Mouse (Mus musculus) MEL (cell line): ENCODE results near the gene Uroc1. TPM values are rescaled to one million over a fixed set of nuclear protein-coding genes. Genes with fewer than 3 reads are reported as not detected.

ENCODE experiments used
- DNase-seq: peaks from one replicate; pipeline ENCODE4 v3.0.0; 2011; ENCODE audit warnings: low read depth, low spot score
- H3K27ac ChIP-seq: 2 replicates; pipeline ENCODE4 v1.5.1; 2012; ENCODE audit warnings: low read depth, mild to moderate bottlenecking, control low read depth, low read length, moderate library complexity; ENCODE audit not compliant: control insufficient read depth
- H3K27me3 ChIP-seq, 2 experiments: fragments of 150-350 bp in 1 of 2; sonication (generic) in 1 of 2; 2 replicates each; pipeline ENCODE4 v1.6.1; 2012; ENCODE audit warnings: low read length in 2 of 2, mild to moderate bottlenecking in 2 of 2, improper control_type of control experiment in 1 of 2, moderate library complexity in 1 of 2; ENCODE audit not compliant: insufficient read depth in 2 of 2, control insufficient read depth in 1 of 2
- H3K36me3 ChIP-seq, 2 experiments: 2 replicates each; pipeline ENCODE4 v1.6.1; 2012 to 2014; ENCODE audit warnings: low read length in 2 of 2, improper control_type of control experiment in 1 of 2, inconsistent platforms in 1 of 2, mild to moderate bottlenecking in 1 of 2; ENCODE audit not compliant: insufficient read depth in 2 of 2, control insufficient read depth in 1 of 2
- H3K4me1 ChIP-seq, 2 experiments: fragments of 150-350 bp in 1 of 2; sonication (generic) in 1 of 2; 2 replicates each; pipeline ENCODE4 v1.6.1; 2012; ENCODE audit warnings: low read length in 2 of 2, improper control_type of control experiment in 1 of 2, mild to moderate bottlenecking in 1 of 2; ENCODE audit not compliant: insufficient read depth in 2 of 2, control insufficient read depth in 1 of 2
- H3K4me3 ChIP-seq, 2 experiments: fragments of 150-350 bp in 1 of 2; sonication (generic) in 1 of 2; 2 replicates each; pipeline ENCODE4 v1.5.1; 2012; ENCODE audit warnings: low read depth in 2 of 2, low read length in 2 of 2, mild to moderate bottlenecking in 2 of 2, moderate library complexity in 2 of 2, control low read depth in 1 of 2, improper control_type of control experiment in 1 of 2; ENCODE audit not compliant: control insufficient read depth in 1 of 2, insufficient read depth in 1 of 2
- H3K79me2 ChIP-seq: 2 replicates; pipeline ENCODE4 v1.6.1; 2012; ENCODE audit warnings: mild to moderate bottlenecking, low read length, moderate library complexity; ENCODE audit not compliant: control insufficient read depth, poor library complexity, insufficient read depth
- H3K9ac ChIP-seq: 2 replicates; pipeline ENCODE4 v1.6.1; 2012; ENCODE audit warnings: low read depth, mild to moderate bottlenecking, control low read depth, low read length, moderate library complexity; ENCODE audit not compliant: control insufficient read depth, poor library complexity, severe bottlenecking
- H3K9me3 ChIP-seq: fragments of 150-350 bp; sonication (generic); replicated peaks from 2 replicates; pipeline ENCODE4 v1.6.1; 2012; ENCODE audit warnings: mild to moderate bottlenecking, low read length, improper control_type of control experiment, moderate library complexity; ENCODE audit not compliant: insufficient read depth
- BHLHE40 ChIP-seq: IDR thresholded peaks from 2 replicates; pipeline ENCODE4 v1.6.1; 2012; ENCODE audit warnings: low read depth, mild to moderate bottlenecking, inconsistent platforms, low read length, improper control_type of control experiment, borderline replicate concordance
- CHD1 ChIP-seq: IDR thresholded peaks from 2 replicates; pipeline ENCODE4 v1.6.1; 2012; ENCODE audit warnings: low read depth, mild to moderate bottlenecking, inconsistent platforms, low read length, improper control_type of control experiment
- E2F4 ChIP-seq: IDR thresholded peaks from 2 replicates; pipeline ENCODE4 v1.6.1; 2011; ENCODE audit warnings: low read depth, low read length, improper control_type of control experiment, borderline replicate concordance
- ELF1 ChIP-seq: IDR thresholded peaks from 2 replicates; pipeline ENCODE4 v1.6.1; 2014; ENCODE audit warnings: low read depth, mild to moderate bottlenecking, inconsistent platforms, low read length, improper control_type of control experiment, moderate library complexity
- EP300 ChIP-seq, 2 experiments: IDR thresholded peaks; 2 replicates each; pipeline ENCODE4 v1.6.1; 2011; ENCODE audit warnings: improper control_type of control experiment in 2 of 2, low read length in 2 of 2, low read depth in 1 of 2, mild to moderate bottlenecking in 1 of 2
- GABPA ChIP-seq: IDR thresholded peaks from 2 replicates; pipeline ENCODE4 v1.6.1; 2012; ENCODE audit warnings: low read depth, mild to moderate bottlenecking, inconsistent platforms, low read length, improper control_type of control experiment, moderate library complexity
- HCFC1 ChIP-seq: IDR thresholded peaks from 2 replicates; pipeline ENCODE4 v1.6.1; 2012; ENCODE audit warnings: low read depth, mild to moderate bottlenecking, inconsistent platforms, low read length, improper control_type of control experiment, moderate library complexity
- JUND ChIP-seq: IDR thresholded peaks from 2 replicates; pipeline ENCODE4 v1.6.1; 2011; ENCODE audit warnings: low read depth, mild to moderate bottlenecking, improper control_type of control experiment, low read length
- KAT2A ChIP-seq: conservative IDR thresholded peaks from 2 replicates; pipeline ENCODE4 v1.6.1; 2012; ENCODE audit warnings: low read depth, low read length, improper control_type of control experiment, inconsistent platforms
- MAFK ChIP-seq: IDR thresholded peaks from 2 replicates; pipeline ENCODE4 v1.6.1; 2011; ENCODE audit warnings: low read depth, mild to moderate bottlenecking, low read length, improper control_type of control experiment, borderline replicate concordance
- MYC ChIP-seq: IDR thresholded peaks from 2 replicates; pipeline ENCODE4 v1.6.1; 2011; ENCODE audit warnings: low read depth, mild to moderate bottlenecking, low read length, improper control_type of control experiment, moderate library complexity
- NELFE ChIP-seq: IDR thresholded peaks from 2 replicates; pipeline ENCODE4 v1.6.1; 2011; ENCODE audit warnings: low read depth, low read length, improper control_type of control experiment
- NRF1 ChIP-seq: IDR thresholded peaks from 2 replicates; pipeline ENCODE4 v1.6.1; 2014; ENCODE audit warnings: low read depth, mild to moderate bottlenecking, inconsistent platforms, low read length, improper control_type of control experiment, moderate library complexity; ENCODE audit not compliant: poor library complexity, insufficient read depth, severe bottlenecking
- POLR2AphosphoS2 ChIP-seq: IDR thresholded peaks from 2 replicates; pipeline ENCODE4 v1.6.1; 2011; ENCODE audit warnings: low read length, improper control_type of control experiment
- POLR2AphosphoS5 ChIP-seq: IDR thresholded peaks from 2 replicates; pipeline ENCODE4 v1.6.1; 2012; ENCODE audit warnings: low read depth, borderline replicate concordance, mild to moderate bottlenecking, inconsistent platforms, low read length, moderate library complexity, mixed read lengths
- RCOR1 ChIP-seq: IDR thresholded peaks from 2 replicates; pipeline ENCODE4 v1.6.1; 2012; ENCODE audit warnings: low read depth, mild to moderate bottlenecking, inconsistent platforms, low read length, improper control_type of control experiment
- SIN3A ChIP-seq: IDR thresholded peaks from 2 replicates; pipeline ENCODE4 v1.6.1; 2012; ENCODE audit warnings: low read length, improper control_type of control experiment, inconsistent platforms
- SMC3 ChIP-seq: IDR thresholded peaks from 2 replicates; pipeline ENCODE4 v1.6.1; 2011; ENCODE audit warnings: low read depth, low read length, improper control_type of control experiment
- TAL1 ChIP-seq: IDR thresholded peaks from 2 replicates; pipeline ENCODE4 v1.6.1; 2012; ENCODE audit warnings: mild to moderate bottlenecking, inconsistent platforms, low read length, moderate library complexity, mixed read lengths
- TBP ChIP-seq: IDR thresholded peaks from 2 replicates; pipeline ENCODE4 v1.8.0; 2011; ENCODE audit warnings: low read depth, low read length, improper control_type of control experiment
- TCF12 ChIP-seq: IDR thresholded peaks from 2 replicates; pipeline ENCODE4 v1.6.1; 2014; ENCODE audit warnings: low read depth, mild to moderate bottlenecking, inconsistent platforms, low read length, improper control_type of control experiment, moderate library complexity
- USF1 ChIP-seq: IDR thresholded peaks from 2 replicates; pipeline ENCODE4 v1.6.1; 2014; ENCODE audit warnings: low read depth, mild to moderate bottlenecking, inconsistent platforms, low read length, improper control_type of control experiment, moderate library complexity
- USF2 ChIP-seq, 2 experiments: IDR thresholded peaks; 2 replicates each; pipeline ENCODE4 v1.6.1; 2011 to 2012; ENCODE audit warnings: improper control_type of control experiment in 2 of 2, low read length in 2 of 2, borderline replicate concordance in 1 of 2, inconsistent platforms in 1 of 2, low read depth in 1 of 2, mild to moderate bottlenecking in 1 of 2; ENCODE audit not compliant: insufficient read depth in 1 of 2
- ZKSCAN1 ChIP-seq: IDR thresholded peaks from 2 replicates; pipeline ENCODE4 v1.6.1; 2012; ENCODE audit warnings: low read depth, mild to moderate bottlenecking, inconsistent platforms, low read length, improper control_type of control experiment, moderate library complexity
- ZMIZ1 ChIP-seq: IDR thresholded peaks from 2 replicates; pipeline ENCODE4 v1.6.1; 2012; ENCODE audit warnings: low read depth, mild to moderate bottlenecking, inconsistent platforms, low read length, improper control_type of control experiment, moderate library complexity
- polyA plus RNA-seq, 2 experiments: library from polyadenylated mRNA; stranded (reverse) in 1 of 2; unstranded in 1 of 2; fragments of >175 nt in 1 of 2; fragments of >200 nt in 1 of 2; gene quantifications; 2 replicates each; pipeline versions ENCODE4 v1.2.1 to v1.2.4; 2012; ENCODE audit warnings: low replicate concordance in 2 of 2, low read depth in 1 of 2; ENCODE audit not compliant: insufficient read length in 2 of 2, insufficient read depth in 1 of 2, missing spikeins in 1 of 2
- total RNA-seq: library from RNA; depleted of rRNA; stranded (reverse); fragments of 300-350 nt; gene quantifications from 2 replicates; pipeline ENCODE4 v1.2.3, GENCODE M21; 2012

Gene Uroc1
- total and polyA plus RNA-seq, 3 experiments: not detected

GRCm38 (mm10) chr6:90408632-90409031 lies 75.5 kb downstream of the Uroc1 start:
- H3K4me1 ChIP-seq: no peaks in the 10 kb centered on the region
- H3K36me3 ChIP-seq: no peaks in the 10 kb centered on the region
- no peak overlapping the region for H3K9ac ChIP-seq
- no peak for DNase-seq
- no peaks in the 10 kb centered on the region for H3K9me3 ChIP-seq
- no peaks in the 10 kb centered on the region for H3K79me2 ChIP-seq
- H3K27ac ChIP-seq: no peak overlapping the region
- H3K4me3 ChIP-seq: no peak overlapping the region
- TF ChIP-seq SMC3: no peak
- no peak for TF ChIP-seq KAT2A
- TF ChIP-seq GABPA: no peak
- no peak for TF ChIP-seq JUND
- no peak for TF ChIP-seq MAFK
- TF ChIP-seq RCOR1: no peak
- no peak for TF ChIP-seq ZMIZ1
- TF ChIP-seq POLR2AphosphoS5: no peak
- no peak for TF ChIP-seq TAL1
- no peak for TF ChIP-seq USF1
- no peak for TF ChIP-seq SIN3A
- TF ChIP-seq BHLHE40: no peak
- no peaks in the 10 kb centered on the region for H3K27me3 ChIP-seq

- Histone ChIP-seq H3K9me3 (no peaks in the 10 kb centered on the region), H3K27ac (no peak overlapping the region), H3K4me3 (no peak overlapping the region), H3K4me1 (no peaks in the 10 kb centered on the region), H3K79me2 (no peaks in the 10 kb centered on the region), H3K36me3 (no peaks in the 10 kb centered on the region), H3K9ac (no peak overlapping the region), H3K27me3 (no peaks in the 10 kb centered on the region; a peak in 1 of 4 replicates)
- DNase-seq: no peak
- TF ChIP-seq ZKSCAN1 (no peak), TAL1 (no peak), NRF1 (no peak), NELFE (no peak), ELF1 (no peak), HCFC1 (no peak), USF2 (IDR thresholded peaks at IDR 0.05; ENCODE audit: borderline replicate concordance in 1 of 2, insufficient read depth in 1 of 2, low read depth in 1 of 2, low read length in 2 of 2) (no peak), ZMIZ1 (no peak), JUND (no peak), BHLHE40 (no peak), CHD1 (no peak), MAFK (no peak), TCF12 (no peak), POLR2AphosphoS5 (no peak), TBP (no peak), MYC (no peak), E2F4 (no peak), EP300 (IDR thresholded peaks at IDR 0.05; ENCODE audit: low read depth in 1 of 2, low read length in 2 of 2) (no peak), POLR2AphosphoS2 (no peak)
These were observed 77.9 kb downstream of the Uroc1 start for GRCm38 (mm10) chr6:90410972-90411371.
